Comparison of ENCODE assay signal across 26 mouse cellular contexts in the genomic region with DNA sequence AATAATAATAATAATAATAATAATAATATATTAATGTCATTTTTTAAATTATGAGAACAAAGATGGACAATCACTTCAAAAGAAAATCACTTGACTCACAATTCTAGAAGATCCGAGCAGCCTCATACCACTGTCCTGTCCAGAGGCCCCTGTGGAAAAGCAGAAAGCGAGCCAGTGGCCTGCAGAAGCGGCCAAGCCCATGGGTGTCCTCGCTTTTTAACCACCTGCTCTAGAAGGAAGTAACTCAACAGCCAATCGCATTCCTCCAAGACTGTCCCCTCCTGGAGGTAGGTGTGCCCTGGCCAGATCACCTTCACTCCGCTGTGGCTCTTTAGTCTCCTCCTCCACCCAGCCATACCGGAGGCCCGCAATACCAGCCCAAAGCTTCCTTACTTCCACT.
DNase-seq lines count a peak whose midpoint lies in the region; ATAC-seq and TF ChIP-seq lines count a peak whose summit lies in the region.
"Had no signal": no experiment of that assay in that cellular context is flagged by ENCODE, and none has a peak within 500 bp of the region (broad histone marks: within the 10 kb centered on the region; RNA-seq: fewer than 3 reads in every experiment).

No protein-coding gene starts in this region.

- no peak overlapping the region for H3K27ac ChIP-seq in heart, embryonic 11.5 days (ENCODE audit: low read depth, low read length)
- H3K27ac ChIP-seq: embryonic facial prominence, embryonic 10.5 days; embryonic facial prominence, embryonic 13.5 days; forebrain, embryonic 12.5 days; forebrain, embryonic 15.5 days; hindbrain, embryonic 14.5 days; hindbrain, postnatal 0 days had no signal

- H3K36me3 ChIP-seq in heart, embryonic 11.5 days (ENCODE audit: control insufficient read depth, insufficient read depth, low read length): no peaks in the 10 kb centered on the region
- no peaks in the 10 kb centered on the region for H3K36me3 ChIP-seq in E14TG2a.4 (ENCODE audit: insufficient read depth, low read length)
- H3K36me3 ChIP-seq: embryonic facial prominence, embryonic 10.5 days; embryonic facial prominence, embryonic 13.5 days; forebrain, embryonic 12.5 days; forebrain, embryonic 15.5 days had no signal

- no peak for ATAC-seq in heart, embryonic 11.5 days (replicated peaks; ENCODE audit: insufficient number of reproducible peaks, low FRiP score, low TSS enrichment)
- ATAC-seq: activated CD4-positive, CD25-positive, alpha-beta regulatory T cell, adult 4 months; CD4-positive, CD25-positive, alpha-beta regulatory T cell, adult 4 months; forebrain, embryonic 15.5 days; hindbrain, postnatal 0 days; inflammation-experienced regulatory T-cells, adult 6 months; intestine, embryonic 16.5 days had no signal

- H3K9me3 ChIP-seq in heart, embryonic 11.5 days (replicated peaks; ENCODE audit: control insufficient read depth, low read length): no peaks in the 10 kb centered on the region
- no peaks in the 10 kb centered on the region; the same call in 1 of the 2 replicates for H3K9me3 ChIP-seq in E14TG2a.4 (ENCODE audit: low read length)
- H3K9me3 ChIP-seq: embryonic facial prominence, embryonic 10.5 days; embryonic facial prominence, embryonic 13.5 days; forebrain, embryonic 12.5 days; forebrain, embryonic 15.5 days had no signal

- H3K9ac ChIP-seq in heart, embryonic 11.5 days (ENCODE audit: low read depth, low read length): no peak overlapping the region
- H3K9ac ChIP-seq: embryonic facial prominence, embryonic 13.5 days; forebrain, embryonic 12.5 days; forebrain, embryonic 15.5 days; hindbrain, embryonic 14.5 days had no signal

- no peak overlapping the region for H3K4me3 ChIP-seq in heart, embryonic 11.5 days (ENCODE audit: low read depth, low read length)
- peak overlapping the region; percentile 69 for H3K4me3 ChIP-seq in E14TG2a.4 (replicated peaks; ENCODE audit: low read length)
- H3K4me3 ChIP-seq: embryonic facial prominence, embryonic 10.5 days; embryonic facial prominence, embryonic 13.5 days; erythroblast, embryonic 14.5 days; forebrain, embryonic 12.5 days; forebrain, embryonic 15.5 days had no signal

- H3K4me2 ChIP-seq in heart, embryonic 11.5 days: peak overlapping the region; percentile 20; the same call in 1 of the 2 replicates
- H3K4me2 ChIP-seq: embryonic facial prominence, embryonic 13.5 days; forebrain, embryonic 12.5 days; forebrain, embryonic 15.5 days; hindbrain, embryonic 14.5 days had no signal

- no peaks in the 10 kb centered on the region for H3K27me3 ChIP-seq in heart, embryonic 11.5 days (ENCODE audit: control insufficient read depth, insufficient read depth, low read length)
- H3K27me3 ChIP-seq in E14TG2a.4 (ENCODE audit: insufficient read depth, low read length): peaks cover 9% of the 10 kb centered on the region; the same call in 1 of the 2 replicates
- H3K27me3 ChIP-seq: embryonic facial prominence, embryonic 13.5 days; forebrain, embryonic 12.5 days; forebrain, embryonic 15.5 days had no signal

- TF ChIP-seq CTCF in E14TG2a.4 (conservative IDR thresholded peaks at IDR 0.05; ENCODE audit: low read length): no peak

- peaks cover 10% of the 10 kb centered on the region for H3K4me1 ChIP-seq in heart, embryonic 11.5 days (ENCODE audit: control insufficient read depth, insufficient read depth, low read length)
- peaks cover 46% of the 10 kb centered on the region for H3K4me1 ChIP-seq in E14TG2a.4 (replicated peaks; ENCODE audit: low read depth, low read length)

- no peak for DNase-seq in heart, postnatal 36 days
- peak; percentile 19 for DNase-seq in ES-CJ7 (ENCODE audit: low read depth, low spot score)
- DNase-seq in cerebellum, adult 8-10 months: no peak
- no peak for DNase-seq in yolk sac, embryonic 10.5 days (ENCODE audit: low spot score)
- DNase-seq: adrenal gland, adult 8-10 months; adrenal gland, postnatal 25 days; cerebellum, adult 11-12 months; cerebellum, adult 9-11 months; cerebellum, postnatal 25 days; gastrocnemius, postnatal 25 days; heart, postnatal 4 days; kidney, adult 18-20 months; kidney, adult 9 months had no signal

- 68% methylated on average over 8 of the region's 8 CpGs for WGBS in heart, embryonic 11.5 days (ENCODE audit: insufficient replicate concordance)

- intact Hi-C loops in heart, postnatal 36 days (cut with DNase I): no loop called here
